Mouse (Mus musculus): Measurements from ENCODE around the gene Kcnk2. TPM values are rescaled to one million over a fixed set of nuclear protein-coding genes. Genes with fewer than 3 reads are reported as not detected.
"Not testable (repeated sequence)": the region's sequence is repeated elsewhere in the genome, so short reads cannot be mapped to it uniquely, and the experiment has no call there.

Kcnk2 gene
- polyA plus RNA-seq, 1 experiment from 2014 or later, result 22.6 TPM

DNA sequence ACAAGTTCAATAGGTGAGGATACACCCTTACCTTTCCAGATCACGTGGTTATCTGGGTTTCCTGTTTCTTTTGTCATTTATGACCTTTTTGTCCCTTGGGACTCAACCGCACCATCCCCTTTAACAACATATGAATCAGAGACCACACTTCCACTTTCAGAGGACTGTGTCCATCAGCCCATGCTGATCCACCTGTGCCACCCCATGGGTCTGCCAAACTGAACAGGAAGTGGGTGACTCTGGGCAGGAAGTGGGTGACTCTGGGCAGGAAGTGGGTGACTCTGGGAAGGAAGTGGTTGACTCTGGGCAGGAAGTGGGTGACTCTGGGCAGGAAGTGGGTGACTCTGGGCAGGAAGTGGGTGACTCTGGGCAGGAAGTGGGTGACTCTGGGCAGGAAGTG lies 158.9 kb downstream of the Kcnk2 start:
- not testable (repeated sequence) for H3K4me1 ChIP-seq; ATAC-seq (replicated peaks); H3K4me3 ChIP-seq; H3K27me3 ChIP-seq (replicated peaks); H3K9me3 ChIP-seq; H3K36me3 ChIP-seq (replicated peaks); H3K27ac ChIP-seq; H3K4me2 ChIP-seq; H3K9ac ChIP-seq
- WGBS, result 81% methylated on average over 2 of the region's 2 CpGs

DNA sequence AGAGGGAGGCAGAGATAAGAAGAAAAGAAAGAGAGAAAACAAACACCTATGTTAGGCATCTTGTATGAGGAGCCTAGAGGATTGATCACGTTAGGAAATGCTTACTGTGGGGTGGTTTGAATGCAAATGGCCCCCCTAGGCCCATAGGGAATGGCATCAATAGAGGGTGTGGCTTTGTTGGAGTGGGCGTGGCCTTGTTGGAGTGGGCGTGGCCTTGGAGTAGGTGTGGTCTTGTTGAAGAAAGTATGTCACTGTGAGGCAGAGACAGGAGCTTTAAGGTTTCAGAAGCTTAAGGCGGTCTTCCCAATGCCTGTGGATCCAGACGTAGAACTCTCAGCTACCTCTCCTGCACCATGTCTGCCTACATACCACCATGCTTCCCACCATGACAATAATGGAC lies 166.8 kb downstream of the Kcnk2 start:
- H3K4me2 ChIP-seq, result no peak overlapping the region
- H3K36me3 ChIP-seq (replicated peaks), result no peaks in the 10 kb centered on the region
- H3K9ac ChIP-seq, result no peak overlapping the region
- H3K27ac ChIP-seq, result no peak overlapping the region
- no peak for ATAC-seq (replicated peaks)
- no peaks in the 10 kb centered on the region for H3K4me1 ChIP-seq
- 69% methylated on average over 5 of the region's 5 CpGs for WGBS
- no peak overlapping the region for H3K4me3 ChIP-seq
- no peaks in the 10 kb centered on the region for H3K27me3 ChIP-seq (replicated peaks)
- no peaks in the 10 kb centered on the region for H3K9me3 ChIP-seq

DNA sequence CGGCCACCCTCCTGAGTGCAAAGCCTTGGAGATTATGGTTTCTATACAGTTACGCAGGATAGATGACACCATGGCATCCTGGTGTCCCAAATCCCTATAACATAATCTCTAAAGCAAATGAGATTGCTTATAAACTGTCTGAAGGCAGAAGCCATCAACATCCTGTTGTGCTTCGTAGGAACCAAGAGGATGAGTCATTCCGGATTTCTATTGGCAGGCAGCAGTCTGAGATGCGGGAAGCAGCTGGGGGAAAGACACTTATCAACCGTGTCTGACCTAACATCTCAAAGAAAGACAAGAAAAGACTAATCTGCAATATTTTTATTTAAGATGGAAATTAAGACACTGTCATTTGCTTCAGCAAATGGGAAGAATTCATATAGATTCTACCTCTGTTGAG lies 169.2 kb downstream of the Kcnk2 start:
- 80% methylated on average over 6 of the region's 6 CpGs for WGBS
- Histone ChIP-seq H3K9ac (no peak overlapping the region), H3K27ac (no peak overlapping the region), H3K27me3 (replicated peaks) (no peaks in the 10 kb centered on the region), H3K4me3 (no peak overlapping the region), H3K9me3 (no peaks in the 10 kb centered on the region), H3K36me3 (replicated peaks) (no peaks in the 10 kb centered on the region), H3K4me1 (peaks cover 11% of the 10 kb centered on the region; the same call in 1 of the 2 replicates), H3K4me2 (no peak overlapping the region)
- ATAC-seq (replicated peaks), result no peak

DNA sequence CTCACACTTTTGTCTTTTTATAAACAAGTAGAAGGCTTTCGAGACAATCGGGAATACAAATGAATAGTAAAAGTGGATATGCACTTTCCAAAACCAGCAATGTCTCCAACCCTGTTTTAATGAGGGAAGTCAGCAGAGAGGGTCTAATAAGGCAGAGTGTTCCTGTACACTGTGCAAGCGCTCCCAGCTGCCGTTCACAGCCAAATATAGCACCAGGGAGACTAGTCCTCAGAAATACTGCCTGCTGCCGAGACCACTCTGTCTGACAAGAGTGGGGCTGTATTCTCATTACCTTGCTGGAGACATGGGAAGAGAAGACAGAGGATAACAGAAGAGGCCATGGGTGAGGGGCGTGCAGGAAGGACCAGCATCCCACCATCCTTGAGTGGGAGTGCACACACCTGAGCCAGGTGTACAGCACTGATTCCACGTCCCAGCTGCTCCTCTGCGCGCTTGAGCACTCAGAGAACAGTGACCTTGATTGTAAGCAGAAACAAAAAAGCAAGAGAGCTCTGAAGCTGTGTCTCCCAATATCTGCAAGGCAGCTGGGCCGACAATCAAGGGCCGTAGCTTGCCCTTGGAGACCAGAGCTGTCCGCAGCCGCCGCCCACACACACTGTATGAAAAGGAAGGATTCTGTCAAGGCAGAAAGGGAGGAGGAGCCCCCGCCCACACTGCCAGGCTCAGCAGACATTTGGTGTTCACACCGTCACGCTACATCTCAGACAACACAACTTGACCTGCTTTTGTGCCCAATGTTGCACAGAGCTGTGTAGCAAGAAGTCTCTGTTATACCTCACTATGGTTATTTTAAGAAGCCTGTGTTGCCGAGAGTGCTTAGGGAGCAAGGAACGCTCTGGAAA lies 173.6 kb downstream of the Kcnk2 start:
- no peak overlapping the region for H3K4me3 ChIP-seq
- H3K9me3 ChIP-seq, result no peaks in the 10 kb centered on the region
- H3K27ac ChIP-seq, result peak overlapping the region; percentile 59; the same call in 1 of the 2 replicates
- ATAC-seq (replicated peaks), result 0 out of 2 replicates have a peak, but pooled peaks have one; percentile 27
- H3K4me1 ChIP-seq, result peaks cover 11% of the 10 kb centered on the region; the same call in 1 of the 2 replicates
- H3K4me2 ChIP-seq, result no peak overlapping the region
- WGBS, result 51% methylated on average over 19 of the region's 19 CpGs
- peak overlapping the region; percentile 17; the same call in 1 of the 2 replicates for H3K9ac ChIP-seq
- no peaks in the 10 kb centered on the region for H3K27me3 ChIP-seq (replicated peaks)
- no peaks in the 10 kb centered on the region for H3K36me3 ChIP-seq (replicated peaks)

DNA sequence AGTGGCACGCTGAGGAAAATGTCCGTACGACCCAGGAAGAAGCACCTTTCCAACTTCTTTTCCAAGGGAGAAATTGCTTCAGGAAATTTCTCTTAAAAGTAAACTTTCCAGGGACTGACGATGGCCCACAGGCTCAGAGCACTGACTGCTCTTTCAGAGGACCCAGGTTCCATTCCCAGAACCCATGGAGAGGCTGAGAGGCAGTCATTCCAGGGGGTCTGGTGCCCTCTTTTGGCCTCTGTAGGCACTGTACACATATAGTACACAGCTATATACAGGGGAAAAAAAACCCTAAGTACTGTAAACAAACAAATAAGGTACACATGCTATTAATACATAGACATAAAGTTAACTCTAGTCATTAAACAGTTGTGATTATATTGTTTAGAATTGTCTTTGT lies 174.6 kb downstream of the Kcnk2 start:
- ATAC-seq (replicated peaks), result no peak
- H3K36me3 ChIP-seq (replicated peaks), result no peaks in the 10 kb centered on the region
- WGBS, result 72% methylated on average over 4 of the region's 4 CpGs

DNA sequence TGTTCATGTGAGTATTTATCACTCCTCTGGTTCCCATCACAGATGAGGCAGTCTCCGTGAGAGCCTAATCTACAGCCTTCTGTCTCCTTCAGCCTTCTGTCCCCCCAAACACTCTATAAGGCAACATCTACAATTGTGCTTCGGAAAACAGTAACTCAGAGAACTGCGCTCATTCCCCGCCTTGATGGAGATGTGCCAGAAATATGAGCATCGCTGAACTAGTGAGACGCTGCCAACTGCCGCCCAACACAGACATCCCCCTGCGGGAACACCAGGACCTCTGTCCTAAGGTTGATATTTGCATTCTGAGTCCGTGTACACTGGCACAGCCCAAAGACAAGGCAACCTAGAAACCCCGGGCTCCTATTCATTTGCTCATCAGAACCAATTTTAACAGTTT lies 183.0 kb downstream of the Kcnk2 start:
- no peak overlapping the region for H3K9ac ChIP-seq
- no peaks in the 10 kb centered on the region for H3K4me1 ChIP-seq
- no peak overlapping the region for H3K27ac ChIP-seq
- no peaks in the 10 kb centered on the region for H3K36me3 ChIP-seq (replicated peaks)
- H3K9me3 ChIP-seq, result no peaks in the 10 kb centered on the region
- H3K4me3 ChIP-seq, result no peak overlapping the region
- ATAC-seq (replicated peaks), result no peak
- 68% methylated on average over 10 of the region's 10 CpGs for WGBS
- H3K27me3 ChIP-seq (replicated peaks), result no peaks in the 10 kb centered on the region
- H3K4me2 ChIP-seq, result no peak overlapping the region

More for the DNA sequence above, 174.6 kb downstream of the Kcnk2 start:
- Histone ChIP-seq H3K9ac (no peak overlapping the region), H3K4me3 (no peak overlapping the region), H3K27ac (no peak overlapping the region), H3K9me3 (no peaks in the 10 kb centered on the region), H3K4me1 (peaks cover 11% of the 10 kb centered on the region; the same call in 1 of the 2 replicates), H3K4me2 (no peak overlapping the region), H3K27me3 (replicated peaks) (no peaks in the 10 kb centered on the region)

DNA sequence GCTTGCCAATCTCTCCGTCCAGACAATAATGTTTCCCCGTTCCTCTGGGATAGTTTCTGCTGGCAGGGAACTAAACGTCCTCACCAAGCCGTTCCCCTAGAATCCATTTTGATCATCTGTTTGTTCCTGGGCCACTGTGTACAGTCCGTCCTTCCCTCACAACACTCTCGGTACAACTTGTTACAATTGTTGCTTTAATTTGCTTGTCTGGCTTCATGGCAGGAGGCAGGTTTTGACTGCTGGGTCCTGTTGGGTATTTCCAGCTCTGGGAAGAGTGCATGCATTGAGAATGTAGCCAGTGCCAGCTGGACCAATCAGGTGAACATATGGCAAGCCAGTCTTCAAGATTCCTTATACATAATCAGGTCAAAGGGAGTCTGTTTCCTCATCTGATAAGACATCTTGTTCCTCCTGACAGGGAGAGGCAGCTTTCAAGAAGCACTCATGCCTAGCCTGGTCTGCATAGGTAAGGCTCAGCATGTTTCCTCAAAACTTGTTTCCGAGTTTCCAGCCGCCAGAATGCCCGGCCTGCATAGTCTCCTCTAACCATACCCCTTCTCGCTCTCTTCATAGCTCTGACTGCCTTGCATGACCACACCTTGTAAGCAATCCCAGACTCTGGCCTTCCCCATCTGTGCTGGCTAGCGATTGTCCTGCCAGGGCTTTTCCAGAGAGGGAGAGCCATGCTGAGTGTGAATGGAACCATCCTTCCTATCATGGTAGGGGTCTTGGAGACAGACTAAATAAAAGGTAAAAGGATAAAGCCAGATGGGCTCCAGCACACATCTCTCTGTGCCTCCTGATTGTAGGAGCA lies 184.1 kb downstream of the Kcnk2 start:
- Histone ChIP-seq H3K4me2 (no peak overlapping the region), H3K27ac (no peak overlapping the region), H3K9ac (no peak overlapping the region), H3K4me3 (no peak overlapping the region), H3K4me1 (no peaks in the 10 kb centered on the region), H3K36me3 (replicated peaks) (no peaks in the 10 kb centered on the region), H3K27me3 (replicated peaks) (no peaks in the 10 kb centered on the region), H3K9me3 (no peaks in the 10 kb centered on the region)
- WGBS, result 81% methylated on average over 11 of the region's 11 CpGs
- ATAC-seq (replicated peaks), result no peak

DNA sequence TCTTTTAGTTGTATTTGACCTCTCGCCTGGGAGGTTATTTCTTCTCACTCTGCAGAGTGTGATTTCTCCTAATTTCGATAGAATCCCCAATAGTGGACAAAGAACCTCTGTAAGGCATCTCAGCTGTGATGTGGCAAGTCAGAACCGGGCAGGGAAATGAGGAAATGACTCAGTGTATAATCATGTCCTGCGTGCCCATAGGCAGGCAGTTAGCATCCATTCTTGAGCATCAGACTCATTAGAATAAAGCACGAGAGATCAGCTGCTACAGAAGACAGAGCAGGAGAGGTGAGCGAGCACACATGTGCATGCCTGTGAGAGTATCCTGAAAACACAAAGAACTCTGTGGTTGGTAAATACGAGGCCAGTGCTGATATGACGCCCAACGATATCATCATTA lies 186.9 kb downstream of the Kcnk2 start:
- Histone ChIP-seq H3K9ac (no peak overlapping the region), H3K36me3 (replicated peaks) (no peaks in the 10 kb centered on the region), H3K9me3 (no peaks in the 10 kb centered on the region), H3K4me1 (no peaks in the 10 kb centered on the region), H3K27me3 (replicated peaks) (no peaks in the 10 kb centered on the region), H3K4me3 (no peak overlapping the region), H3K4me2 (no peak overlapping the region), H3K27ac (no peak overlapping the region)
- 75% methylated on average over 9 of the region's 9 CpGs for WGBS
- ATAC-seq (replicated peaks), result no peak

DNA sequence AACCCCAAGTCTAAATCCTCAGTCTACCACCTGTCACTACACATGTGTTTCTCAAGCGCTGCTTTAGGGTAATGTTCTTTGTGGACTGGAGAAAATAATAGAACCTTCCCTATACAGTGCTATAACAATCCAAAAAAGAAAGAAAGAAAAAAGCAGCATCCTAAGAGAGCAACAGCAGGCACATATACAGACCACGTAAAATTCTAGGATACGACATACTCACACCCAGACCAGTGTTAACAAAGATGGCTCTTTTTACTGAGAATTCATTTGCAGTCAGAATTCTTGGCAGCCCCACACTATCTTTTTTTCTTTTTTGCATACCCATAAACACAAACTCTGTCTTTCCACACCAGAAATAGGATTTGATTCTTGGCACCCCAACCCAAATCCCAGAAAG lies 187.6 kb downstream of the Kcnk2 start:
- Histone ChIP-seq H3K4me3 (no peak overlapping the region), H3K4me2 (no peak overlapping the region), H3K27ac (no peak overlapping the region), H3K9ac (no peak overlapping the region), H3K36me3 (replicated peaks) (no peaks in the 10 kb centered on the region), H3K27me3 (replicated peaks) (no peaks in the 10 kb centered on the region), H3K4me1 (no peaks in the 10 kb centered on the region; the same call in 1 of the 2 replicates), H3K9me3 (no peaks in the 10 kb centered on the region)
- ATAC-seq (replicated peaks), result no peak
- WGBS, result 87% methylated on average over 3 of the region's 3 CpGs

DNA sequence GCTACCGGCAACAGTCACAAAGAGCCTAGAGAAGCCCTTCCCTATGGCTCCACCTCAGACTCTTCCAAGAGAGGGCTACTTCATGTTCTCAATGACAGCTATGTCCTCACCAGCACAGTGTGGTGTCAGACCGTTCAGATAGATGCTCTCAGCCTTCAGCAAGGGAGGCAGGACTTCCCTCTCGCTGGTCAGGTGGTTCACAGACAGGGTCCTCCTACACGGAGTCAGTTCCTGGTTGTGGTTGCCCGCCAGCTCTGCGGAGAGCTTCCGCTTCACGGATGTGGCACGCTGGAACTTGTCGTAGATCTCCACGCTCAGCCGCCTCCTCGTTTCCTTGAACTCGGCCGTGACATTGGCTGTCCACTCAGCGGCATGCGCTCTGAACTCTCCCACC lies 192.4 kb downstream of the Kcnk2 start:
- ATAC-seq (replicated peaks), result no peak

DNA sequence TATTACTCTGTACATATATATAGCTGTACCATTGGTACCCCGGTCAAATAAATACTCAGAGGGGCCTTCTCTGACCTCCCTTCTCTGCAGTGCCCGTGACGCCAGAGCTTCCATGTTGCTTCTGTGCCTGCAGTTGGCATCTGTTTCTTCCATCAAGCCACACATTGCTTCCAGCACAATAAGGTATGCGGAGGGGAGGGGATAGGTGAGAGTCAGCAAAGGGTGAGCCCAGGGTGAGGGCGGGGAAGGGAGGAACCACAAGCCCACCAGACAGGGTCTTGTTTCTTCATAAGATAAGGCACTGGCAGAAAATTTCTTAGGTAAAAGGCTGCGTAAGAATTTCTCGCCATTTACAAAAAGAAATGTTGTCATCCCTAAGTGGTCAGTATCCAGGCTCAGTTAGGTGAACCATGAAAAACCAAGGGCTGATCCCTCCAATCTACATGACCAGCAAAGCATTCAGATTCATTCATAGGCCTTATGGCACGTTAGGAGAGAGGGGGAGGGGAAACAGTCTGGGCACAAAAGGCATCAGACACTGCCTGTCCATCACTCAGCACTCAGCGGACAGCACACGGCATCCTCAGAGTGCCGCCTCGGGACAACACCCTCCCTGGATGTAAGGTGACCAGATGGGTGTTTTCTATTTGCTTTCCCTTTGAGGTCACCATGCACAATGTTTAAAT lies 192.9 kb downstream of the Kcnk2 start:
- ATAC-seq (replicated peaks), result no peak
- Histone ChIP-seq H3K4me2 (no peak overlapping the region), H3K36me3 (replicated peaks) (no peaks in the 10 kb centered on the region; the same call in 1 of the 2 replicates), H3K4me1 (no peaks in the 10 kb centered on the region; the same call in 1 of the 2 replicates), H3K27ac (no peak overlapping the region), H3K9me3 (no peaks in the 10 kb centered on the region), H3K27me3 (replicated peaks) (no peaks in the 10 kb centered on the region), H3K4me3 (no peak overlapping the region), H3K9ac (no peak overlapping the region)
- WGBS, result 64% methylated on average over 12 of the region's 12 CpGs

More for the DNA sequence above, 192.4 kb downstream of the Kcnk2 start:
- Histone ChIP-seq H3K9ac (no peak overlapping the region), H3K4me2 (no peak overlapping the region), H3K4me1 (no peaks in the 10 kb centered on the region; the same call in 1 of the 2 replicates), H3K36me3 (replicated peaks) (no peaks in the 10 kb centered on the region; the same call in 1 of the 2 replicates), H3K27me3 (replicated peaks) (no peaks in the 10 kb centered on the region), H3K4me3 (no peak overlapping the region), H3K27ac (no peak overlapping the region), H3K9me3 (no peaks in the 10 kb centered on the region)
- WGBS, result 86% methylated on average over 17 of the region's 17 CpGs

DNA sequence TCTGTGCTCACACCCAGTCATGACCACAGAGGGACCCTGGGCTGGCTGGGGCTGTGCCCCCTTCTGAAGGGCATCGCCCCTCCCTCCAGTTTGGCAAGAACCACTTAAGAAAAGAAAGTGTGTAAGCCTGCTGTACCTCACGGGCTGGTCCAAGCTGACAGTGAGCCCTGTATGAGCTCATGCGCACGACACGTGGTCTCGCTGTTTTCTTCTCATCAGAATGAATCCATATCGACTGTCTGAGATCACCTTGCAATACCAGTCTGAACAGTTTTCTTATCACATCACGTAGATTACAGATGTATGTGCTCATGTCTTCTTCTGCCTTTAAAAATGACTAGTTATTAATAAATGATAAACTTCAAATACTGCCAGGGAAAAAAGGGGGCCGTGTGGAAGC lies 193.5 kb downstream of the Kcnk2 start:
- Histone ChIP-seq H3K4me2 (no peak overlapping the region), H3K4me1 (no peaks in the 10 kb centered on the region; the same call in 1 of the 2 replicates), H3K27ac (no peak overlapping the region), H3K27me3 (replicated peaks) (no peaks in the 10 kb centered on the region), H3K4me3 (no peak overlapping the region), H3K36me3 (replicated peaks) (no peaks in the 10 kb centered on the region; the same call in 1 of the 2 replicates), H3K9ac (no peak overlapping the region), H3K9me3 (no peaks in the 10 kb centered on the region)
- WGBS, result 84% methylated on average over 9 of the region's 9 CpGs
- ATAC-seq (replicated peaks), result no peak
